Mouse (Mus musculus) forebrain, embryonic 12.5 days (tissue): ENCODE measurements around the gene Gsg1. TPM values are rescaled to one million over a fixed set of nuclear protein-coding genes. Genes with fewer than 3 reads are reported as not detected.

Experiments
- ATAC-seq: fragments of 200-750 bp; cut with Nextera tagmentation; 2 replicates; pipeline ENCODE4 v1.8.0; 2017; ENCODE audit warnings: moderate TSS enrichment; ENCODE audit not compliant: low FRiP score
- H3K27ac ChIP-seq: fragments of 300-500 bp; sonication (generic); 2 replicates; pipeline ENCODE4 v1.5.1; 2016; ENCODE audit warnings: mild to moderate bottlenecking
- H3K27me3 ChIP-seq: fragments of 300-500 bp; sonication (generic); 2 replicates; pipeline ENCODE4 v1.6.1; 2016; ENCODE audit warnings: mild to moderate bottlenecking
- H3K36me3 ChIP-seq: fragments of 300-500 bp; sonication (generic); replicated peaks from 2 replicates; pipeline ENCODE4 v1.6.1; 2016; ENCODE audit warnings: mild to moderate bottlenecking
- H3K4me1 ChIP-seq: fragments of 300-500 bp; sonication (generic); 2 replicates; pipeline ENCODE4 v1.6.1; 2016
- H3K4me2 ChIP-seq: fragments of 300-500 bp; sonication (generic); 2 replicates; pipeline ENCODE4 v1.6.1; 2016; ENCODE audit warnings: mild to moderate bottlenecking, moderate library complexity
- H3K4me3 ChIP-seq: fragments of 300-500 bp; sonication (generic); replicated peaks from 2 replicates; pipeline ENCODE4 v1.5.1; 2016; ENCODE audit warnings: mild to moderate bottlenecking
- H3K9ac ChIP-seq: fragments of 300-500 bp; sonication (generic); 2 replicates; pipeline ENCODE4 v1.6.1; 2016; ENCODE audit warnings: mild to moderate bottlenecking
- H3K9me3 ChIP-seq: fragments of 300-500 bp; sonication (generic); 2 replicates; pipeline ENCODE4 v1.6.1; 2016
- WGBS: fragments of 180-500 bp; shearing (Covaris S2); methylation state at CpG from one replicate; pipeline ENCODE4 v1.1.7; 2016; 5-methylcytosine and 5-hydroxymethylcytosine counted together
- polyA plus RNA-seq: library from polyadenylated mRNA; unstranded; fragments of >200 nt; fragmentation: Nextera tagmentation; extraction: Ambion mirVana; gene quantifications from 2 replicates; pipeline ENCODE4 v1.2.1, GENCODE M21; 2016

Gene Gsg1
- 0.49 and 0.69 TPM in 2 replicates for polyA plus RNA-seq

GRCm38 (mm10) chr6:135254153-135254552 lies at the start of gene Gsg1:
TSS of gene Gsg1 (minus strand) at chr6:135254351.
- 83% methylated on average over 7 of the region's 7 CpGs for WGBS
- no peak for ATAC-seq
- no peak within 1 kb of the TSS for H3K27ac ChIP-seq
- peaks cover 23% of the 10 kb centered on the region for H3K4me1 ChIP-seq
- no peak within 1 kb of the TSS for H3K4me2 ChIP-seq
- no peak within 1 kb of the TSS for H3K4me3 ChIP-seq
- no peak within 1 kb of the TSS for H3K9ac ChIP-seq
- no peaks in the 10 kb centered on the region for H3K36me3 ChIP-seq
- 0 out of 2 replicates have a peak, but pooled peaks cover 4% of the 10 kb centered on the region for H3K27me3 ChIP-seq
- H3K9me3 ChIP-seq, result no peaks in the 10 kb centered on the region

- no peak for ATAC-seq
- WGBS, result 92% methylated on average over 10 of the region's 10 CpGs
Observed at GRCm38 (mm10) chr6:135302421-135303125, 48.4 kb upstream of the Gsg1 start.

GRCm38 (mm10) chr6:135300469-135300868 lies 46.3 kb upstream of the Gsg1 start:
- no peaks in the 10 kb centered on the region for H3K36me3 ChIP-seq
- H3K27me3 ChIP-seq, result no peaks in the 10 kb centered on the region
- no peak overlapping the region for H3K4me2 ChIP-seq
- no peak overlapping the region for H3K27ac ChIP-seq
- H3K9me3 ChIP-seq, result no peaks in the 10 kb centered on the region
- WGBS, result 78% methylated on average over 4 of the region's 4 CpGs
- H3K4me1 ChIP-seq, result no peaks in the 10 kb centered on the region
- H3K4me3 ChIP-seq, result no peak overlapping the region
- H3K9ac ChIP-seq, result no peak overlapping the region
- no peak for ATAC-seq

More at GRCm38 (mm10) chr6:135302421-135303125, 48.4 kb upstream of the Gsg1 start:
- H3K4me3 ChIP-seq, result no peak overlapping the region
- no peaks in the 10 kb centered on the region for H3K27me3 ChIP-seq
- H3K36me3 ChIP-seq, result no peaks in the 10 kb centered on the region
- H3K4me1 ChIP-seq, result no peaks in the 10 kb centered on the region
- no peak overlapping the region for H3K9ac ChIP-seq
- H3K27ac ChIP-seq, result no peak overlapping the region
- no peaks in the 10 kb centered on the region for H3K9me3 ChIP-seq
- no peak overlapping the region for H3K4me2 ChIP-seq

DNA sequence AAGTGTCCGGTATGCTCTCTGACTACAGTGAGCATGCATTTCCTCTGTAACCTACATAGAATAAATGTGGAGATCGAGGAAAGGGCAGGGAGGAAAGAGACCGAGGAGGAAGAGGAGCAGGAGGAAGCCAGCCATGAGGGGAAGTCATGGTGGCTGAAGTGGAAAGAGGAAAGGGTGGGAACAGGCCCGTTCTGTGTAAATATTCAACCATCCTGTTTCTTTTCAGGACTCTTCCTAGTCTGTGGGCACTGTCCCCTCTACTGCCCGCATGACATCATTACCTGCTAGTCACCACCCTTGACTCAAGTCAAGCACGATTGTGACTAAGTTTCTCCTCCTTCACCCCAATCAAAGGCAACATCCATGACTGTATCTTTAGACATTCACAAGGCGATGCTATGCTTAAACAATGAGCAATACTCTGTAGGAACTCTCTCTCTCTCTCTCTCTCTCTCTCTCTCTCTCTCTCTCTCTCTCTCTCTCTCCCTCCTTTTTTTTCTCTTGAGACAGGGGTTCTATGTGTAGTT lies 44.9 kb upstream of the Gsg1 start:
- WGBS, result 83% methylated on average over 7 of the region's 7 CpGs
- no peak overlapping the region for H3K27ac ChIP-seq
- no peaks in the 10 kb centered on the region for H3K4me1 ChIP-seq
- no peaks in the 10 kb centered on the region for H3K9me3 ChIP-seq
- no peak overlapping the region for H3K9ac ChIP-seq
- H3K36me3 ChIP-seq, result no peaks in the 10 kb centered on the region
- H3K4me2 ChIP-seq, result no peak overlapping the region
- no peak overlapping the region for H3K4me3 ChIP-seq
- no peaks in the 10 kb centered on the region for H3K27me3 ChIP-seq
- ATAC-seq, result no peak

GRCm38 (mm10) chr6:135297570-135297969 lies 43.4 kb upstream of the Gsg1 start:
- Histone ChIP-seq H3K4me1 (no peaks in the 10 kb centered on the region), H3K9ac (no peak overlapping the region), H3K27me3 (no peaks in the 10 kb centered on the region), H3K4me3 (no peak overlapping the region), H3K4me2 (no peak overlapping the region), H3K9me3 (no peaks in the 10 kb centered on the region), H3K27ac (no peak overlapping the region), H3K36me3 (no peaks in the 10 kb centered on the region)
- ATAC-seq, result no peak
- 91% methylated on average over 7 of the region's 7 CpGs for WGBS

DNA sequence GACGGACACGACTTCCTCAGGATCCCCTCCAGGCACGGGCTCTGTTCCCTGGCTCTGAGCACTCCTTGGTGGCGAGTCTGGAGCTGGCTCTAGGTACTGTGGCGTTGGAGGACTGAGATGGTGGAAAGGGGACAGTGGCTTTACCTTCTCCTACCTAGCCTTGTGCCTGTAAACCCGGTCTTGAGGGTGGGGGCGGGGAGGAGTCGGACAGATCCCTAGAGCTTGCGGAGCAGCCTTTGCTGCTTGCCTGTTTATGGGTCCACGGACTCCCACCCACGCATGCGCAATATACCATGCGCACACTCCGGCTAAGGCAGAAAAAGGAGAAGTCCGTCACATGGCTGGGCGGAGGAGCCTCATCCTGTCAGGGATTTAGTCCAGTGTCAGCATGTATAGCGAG lies 42.1 kb upstream of the Gsg1 start:
- no peaks in the 10 kb centered on the region for H3K4me1 ChIP-seq
- no peaks in the 10 kb centered on the region for H3K27me3 ChIP-seq
- no peaks in the 10 kb centered on the region for H3K9me3 ChIP-seq
- no peak for ATAC-seq
- H3K36me3 ChIP-seq, result no peaks in the 10 kb centered on the region
- no peak overlapping the region for H3K27ac ChIP-seq
- H3K9ac ChIP-seq, result no peak overlapping the region
- no peak overlapping the region for H3K4me2 ChIP-seq
- 83% methylated on average over 17 of the region's 17 CpGs for WGBS
- no peak overlapping the region for H3K4me3 ChIP-seq

DNA sequence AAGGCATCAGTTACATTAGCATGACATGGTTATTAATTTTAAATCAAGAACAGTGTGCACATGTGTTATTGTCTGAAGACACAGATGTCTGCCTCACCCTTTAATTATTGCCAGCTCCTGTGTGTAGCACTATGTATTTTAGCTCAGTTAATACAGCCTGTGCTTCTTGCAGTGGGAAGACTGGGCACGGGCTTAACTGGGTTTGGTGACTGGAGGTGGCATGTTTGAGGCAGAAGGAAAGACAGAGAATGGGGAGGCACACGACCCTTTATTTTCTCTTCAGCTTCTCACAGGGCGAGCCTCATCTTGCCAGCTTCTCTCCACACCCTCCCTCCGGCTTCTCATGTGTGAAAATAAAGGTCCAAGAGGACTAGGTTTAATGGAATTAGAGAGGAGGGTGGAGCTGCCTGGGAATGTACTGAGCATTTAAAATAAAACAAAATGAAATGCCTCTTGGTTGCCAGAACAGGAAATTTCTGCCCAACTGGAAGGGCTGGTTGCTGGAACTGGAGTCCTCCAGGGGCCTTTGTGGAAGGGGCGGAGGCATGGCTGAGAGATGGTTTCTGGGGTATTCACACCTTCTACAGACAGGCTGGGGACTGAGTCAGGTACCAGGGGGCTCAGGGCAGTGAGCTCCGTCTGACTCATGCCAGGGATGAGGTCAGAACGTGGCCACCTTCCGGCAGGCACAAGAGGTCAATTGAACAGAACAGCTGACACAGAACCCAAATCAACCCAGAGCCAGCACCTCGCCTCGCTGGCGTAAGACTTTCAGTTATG lies 41.1 kb upstream of the Gsg1 start:
- H3K9ac ChIP-seq, result no peak overlapping the region
- H3K27ac ChIP-seq, result no peak overlapping the region
- no peaks in the 10 kb centered on the region for H3K4me1 ChIP-seq
- WGBS, result 78% methylated on average over 11 of the region's 11 CpGs
- no peaks in the 10 kb centered on the region for H3K36me3 ChIP-seq
- no peak for ATAC-seq
- no peaks in the 10 kb centered on the region for H3K9me3 ChIP-seq
- H3K4me2 ChIP-seq, result no peak overlapping the region
- no peak overlapping the region for H3K4me3 ChIP-seq
- no peaks in the 10 kb centered on the region for H3K27me3 ChIP-seq

DNA sequence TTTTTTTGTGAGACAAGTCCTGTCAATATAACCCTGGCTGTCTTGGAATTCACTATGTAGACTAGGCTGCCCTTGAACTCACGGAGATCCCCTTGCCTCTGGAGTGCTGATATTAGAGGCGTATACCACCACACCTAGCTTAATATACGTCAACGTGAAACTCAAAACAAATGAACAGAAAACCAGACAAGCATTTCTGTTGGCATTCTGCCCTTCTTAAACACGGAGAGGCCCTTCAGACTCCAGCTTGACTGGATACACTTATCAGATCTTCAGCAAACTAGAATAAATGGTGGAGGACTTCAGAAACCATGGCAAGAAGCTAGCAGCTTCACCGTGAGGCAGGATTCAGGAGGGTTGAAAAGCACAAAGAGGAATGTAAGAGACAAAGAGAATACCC lies 40.0 kb upstream of the Gsg1 start:
- H3K27ac ChIP-seq, result no peak overlapping the region
- H3K27me3 ChIP-seq, result no peaks in the 10 kb centered on the region
- no peak overlapping the region for H3K4me3 ChIP-seq
- H3K9ac ChIP-seq, result no peak overlapping the region
- no peak overlapping the region for H3K4me2 ChIP-seq
- H3K9me3 ChIP-seq, result no peaks in the 10 kb centered on the region
- H3K4me1 ChIP-seq, result no peaks in the 10 kb centered on the region
- H3K36me3 ChIP-seq, result no peaks in the 10 kb centered on the region
- 91% methylated on average over 6 of the region's 6 CpGs for WGBS
- no peak for ATAC-seq

DNA sequence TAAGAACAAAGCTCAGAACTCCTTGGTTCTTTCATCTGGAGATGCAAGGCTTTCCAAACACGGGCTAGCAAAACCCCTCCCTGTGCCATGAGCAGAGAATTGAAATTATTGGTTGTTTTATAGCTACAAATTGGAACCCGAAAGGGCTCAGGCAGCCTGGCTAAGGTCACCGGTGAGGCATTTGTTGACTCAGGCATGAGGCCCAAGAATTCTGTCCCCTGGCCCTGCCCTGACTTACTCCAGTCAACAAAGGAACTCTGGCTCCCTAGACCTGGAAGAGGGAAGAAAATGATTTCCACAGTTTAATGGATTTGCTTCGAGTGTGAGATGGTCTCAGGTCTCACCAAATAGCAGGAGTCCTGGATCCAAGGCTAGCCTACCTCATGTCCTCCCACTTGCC lies 38.2 kb upstream of the Gsg1 start:
- no peak overlapping the region for H3K27ac ChIP-seq
- H3K36me3 ChIP-seq, result no peaks in the 10 kb centered on the region
- H3K9ac ChIP-seq, result no peak overlapping the region
- H3K4me1 ChIP-seq, result no peaks in the 10 kb centered on the region
- H3K27me3 ChIP-seq, result no peaks in the 10 kb centered on the region
- no peaks in the 10 kb centered on the region for H3K9me3 ChIP-seq
- no peak for ATAC-seq
- H3K4me2 ChIP-seq, result no peak overlapping the region
- H3K4me3 ChIP-seq, result no peak overlapping the region
- 82% methylated on average over 4 of the region's 4 CpGs for WGBS

DNA sequence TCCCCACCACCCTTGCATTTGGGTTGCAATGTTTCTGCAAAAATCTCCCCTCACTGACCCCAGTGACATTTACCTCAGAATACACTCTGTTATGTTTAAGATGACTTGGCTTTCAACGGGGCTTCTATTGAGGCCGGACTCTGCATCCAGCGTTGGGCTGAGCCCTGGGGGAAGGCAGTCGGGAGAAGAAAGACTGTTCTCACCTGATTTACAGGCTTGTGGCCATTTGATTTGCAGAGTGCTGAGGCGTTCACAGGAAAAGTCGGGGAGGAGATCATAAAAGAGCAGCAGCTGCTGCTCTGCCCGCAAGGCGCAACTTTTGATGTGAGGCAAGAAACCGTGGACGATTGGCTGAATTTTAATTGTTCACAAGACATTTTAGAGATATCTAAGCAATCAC lies 25.7 kb upstream of the Gsg1 start:
- Histone ChIP-seq H3K4me1 (no peaks in the 10 kb centered on the region), H3K36me3 (no peaks in the 10 kb centered on the region), H3K27ac (no peak overlapping the region), H3K9ac (no peak overlapping the region), H3K4me3 (no peak overlapping the region), H3K27me3 (no peaks in the 10 kb centered on the region), H3K4me2 (no peak overlapping the region), H3K9me3 (no peaks in the 10 kb centered on the region)
- ATAC-seq, result no peak
- WGBS, result 61% methylated on average over 10 of the region's 10 CpGs

- Histone ChIP-seq H3K4me2 (no peak overlapping the region), H3K4me3 (no peak overlapping the region), H3K9ac (no peak overlapping the region), H3K4me1 (no peaks in the 10 kb centered on the region), H3K27ac (no peak overlapping the region), H3K36me3 (no peaks in the 10 kb centered on the region), H3K27me3 (no peaks in the 10 kb centered on the region), H3K9me3 (no peaks in the 10 kb centered on the region)
- WGBS, result 80% methylated on average over 5 of the region's 5 CpGs
- no peak for ATAC-seq
Observed at GRCm38 (mm10) chr6:135279286-135279685, 25.1 kb upstream of the Gsg1 start.

DNA sequence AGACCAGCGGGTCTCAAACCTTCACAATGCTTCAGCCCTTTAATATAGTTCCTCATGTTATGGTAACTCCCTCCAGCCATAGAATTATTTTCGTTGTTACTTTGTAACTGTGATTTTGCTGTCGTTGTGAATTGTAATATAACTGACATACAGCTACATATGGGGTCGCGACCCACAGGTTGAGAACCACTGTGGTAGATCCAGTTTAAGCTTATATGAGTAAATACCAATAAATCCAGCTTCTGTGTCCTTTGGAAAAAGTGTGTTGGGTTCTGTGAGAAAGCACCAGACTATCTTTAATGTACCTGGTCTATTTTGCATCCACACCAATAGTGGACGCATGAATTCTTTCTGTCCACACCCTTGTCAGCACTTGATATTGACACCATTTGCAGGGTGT lies 24.2 kb upstream of the Gsg1 start:
- Histone ChIP-seq H3K27me3 (no peaks in the 10 kb centered on the region), H3K27ac (no peak overlapping the region), H3K9ac (no peak overlapping the region), H3K9me3 (no peaks in the 10 kb centered on the region), H3K4me1 (no peaks in the 10 kb centered on the region), H3K36me3 (no peaks in the 10 kb centered on the region), H3K4me3 (no peak overlapping the region), H3K4me2 (no peak overlapping the region)
- 90% methylated on average over 6 of the region's 6 CpGs for WGBS
- ATAC-seq, result no peak
